Mouse (Mus musculus): ENCODE measurements around the gene Kansl1. TPM values are rescaled to one million over a fixed set of nuclear protein-coding genes. Genes with fewer than 3 reads are reported as not detected.

Kansl1 gene
- polyA plus RNA-seq, 1 experiment, result 15.6 TPM

DNA sequence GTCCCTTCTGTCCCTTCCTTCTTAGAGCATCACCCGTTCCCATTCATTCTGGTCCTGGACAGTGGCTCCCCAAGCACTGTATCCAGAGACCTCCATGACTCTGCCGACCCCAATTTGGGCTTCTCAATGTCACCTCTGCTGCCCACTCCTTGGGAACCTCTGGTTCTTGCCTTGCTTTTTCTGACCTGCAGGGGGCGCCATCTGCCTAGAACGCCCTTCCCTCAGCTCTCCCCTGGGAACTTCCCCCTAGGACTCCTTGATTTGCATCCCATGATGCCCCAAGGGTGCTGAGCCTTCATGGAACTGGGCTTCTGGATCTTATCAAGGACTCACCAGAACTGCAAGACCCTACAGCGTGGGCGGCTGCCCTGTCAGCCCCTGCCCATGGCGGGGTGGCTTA is 157.0 kb downstream of the Kansl1 start:
- H3K36me3 ChIP-seq (ENCODE audit: control insufficient read depth, insufficient read depth), result no peaks in the 10 kb centered on the region
- TF ChIP-seq MYOG (IDR thresholded peaks at IDR 0.05; ENCODE audit: control insufficient read depth in 1 of 3, insufficient read depth in 1 of 3, insufficient read length in 2 of 3, low read depth in 2 of 3), result no peak
- no peak overlapping the region for H3K4me3 ChIP-seq
- H3ac ChIP-seq (ENCODE audit: control insufficient read depth, insufficient read length), result no peak overlapping the region
- H3K27me3 ChIP-seq (ENCODE audit: control insufficient read depth, insufficient read depth, insufficient read length), result no peaks in the 10 kb centered on the region
- no peaks in the 10 kb centered on the region for H3K79me2 ChIP-seq (ENCODE audit: control insufficient read depth, insufficient read depth)
- no peak overlapping the region for H3K4me2 ChIP-seq (ENCODE audit: low read depth)

DNA sequence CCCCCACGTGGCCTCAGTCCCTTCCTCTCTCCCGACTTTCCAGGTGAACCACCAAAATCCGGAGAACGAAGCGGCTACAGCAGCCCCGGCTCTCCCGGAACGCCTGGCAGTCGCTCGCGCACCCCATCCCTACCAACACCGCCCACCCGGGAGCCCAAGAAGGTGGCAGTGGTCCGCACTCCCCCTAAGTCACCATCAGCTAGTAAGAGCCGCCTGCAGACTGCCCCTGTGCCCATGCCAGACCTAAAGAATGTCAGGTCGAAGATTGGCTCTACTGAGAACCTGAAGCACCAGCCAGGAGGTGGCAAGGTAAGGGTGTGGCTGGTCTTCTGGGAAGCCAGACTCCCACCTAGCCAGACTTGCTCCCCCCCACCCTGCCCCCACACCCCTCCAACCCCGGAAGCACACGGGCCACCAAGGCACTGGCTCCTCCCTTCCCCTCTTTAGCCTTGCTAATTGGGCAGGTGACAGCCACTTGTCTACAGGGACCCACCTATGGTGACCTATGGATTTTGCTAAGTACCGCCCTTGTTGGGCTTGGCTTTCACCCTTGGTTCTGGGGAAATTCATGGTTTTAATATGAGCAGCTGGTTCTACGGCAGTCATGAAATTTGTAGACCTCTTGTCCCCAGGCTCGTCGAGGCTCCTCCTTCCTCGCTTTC is 158.3 kb downstream of the Kansl1 start:
- Histone ChIP-seq H3K79me2 (ENCODE audit: control insufficient read depth, insufficient read depth) (no peaks in the 10 kb centered on the region), H3K27me3 (ENCODE audit: control insufficient read depth, insufficient read depth, insufficient read length) (no peaks in the 10 kb centered on the region), H3K4me3 (no peak overlapping the region), H3K36me3 (ENCODE audit: control insufficient read depth, insufficient read depth) (no peaks in the 10 kb centered on the region), H3ac (ENCODE audit: control insufficient read depth, insufficient read length) (no peak overlapping the region), H3K4me2 (ENCODE audit: low read depth) (no peak overlapping the region)
- TF ChIP-seq POLR2A (IDR thresholded peaks at IDR 0.05; ENCODE audit: insufficient read length, low read depth) (no peak), TCF3 (IDR thresholded peaks at IDR 0.05; ENCODE audit: insufficient read length, low read depth) (no peak), SRF (IDR thresholded peaks at IDR 0.05; ENCODE audit: control insufficient read depth, insufficient read length, low read depth) (no peak)

DNA sequence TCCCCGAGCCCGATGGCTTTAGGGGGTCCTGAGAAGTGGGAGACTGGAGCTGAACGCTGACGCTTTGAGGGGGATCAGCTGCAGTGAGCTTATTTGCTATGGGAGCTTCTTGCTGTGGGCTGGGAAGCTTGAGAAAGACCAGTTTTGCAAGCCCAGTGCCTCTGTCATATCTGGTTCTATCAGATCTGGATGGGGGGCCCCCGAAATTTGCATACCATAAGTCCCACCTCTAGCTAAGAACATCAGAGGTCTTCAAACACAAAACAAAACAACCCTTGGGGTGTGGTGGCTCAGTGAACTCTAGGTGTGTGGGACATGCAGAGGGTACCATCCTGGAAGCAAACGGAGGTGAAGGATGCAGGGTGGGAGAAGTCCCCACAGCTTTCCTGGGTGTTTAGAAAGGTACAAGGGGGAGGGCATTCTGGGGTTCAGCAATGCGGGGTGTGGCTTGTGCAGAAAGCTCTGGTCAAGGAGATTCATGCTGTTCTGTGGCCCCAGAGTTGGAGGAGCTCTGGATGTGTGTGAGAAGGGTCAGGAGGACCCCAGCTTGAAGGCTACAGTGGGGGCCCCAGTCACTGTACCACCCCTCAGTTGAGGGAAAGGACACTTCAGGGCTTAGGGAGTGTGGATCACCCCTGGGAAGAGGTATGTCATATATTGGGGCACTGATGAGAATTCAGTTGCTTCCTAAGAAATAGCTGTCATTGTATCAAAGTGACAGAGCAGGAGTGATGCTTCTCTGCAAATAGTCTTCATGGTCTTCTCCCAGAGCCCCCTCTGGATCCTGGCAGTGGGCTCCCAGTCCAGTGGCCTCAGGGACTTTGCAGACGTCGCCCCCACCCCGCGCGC is 159.1 kb downstream of the Kansl1 start:
- H3K4me3 ChIP-seq, result no peak overlapping the region
- TF ChIP-seq TCF12 (IDR thresholded peaks at IDR 0.05; ENCODE audit: insufficient read depth, poor library complexity, severe bottlenecking) (no peak), SRF (IDR thresholded peaks at IDR 0.05; ENCODE audit: control insufficient read depth, insufficient read length, low read depth) (no peak), CEBPB (IDR thresholded peaks at IDR 0.05; ENCODE audit: insufficient read depth, poor library complexity, severe bottlenecking) (no peak), E2F4 (IDR thresholded peaks at IDR 0.05; ENCODE audit: insufficient read depth) (no peak), USF1 (IDR thresholded peaks at IDR 0.05; ENCODE audit: low read depth) (no peak), MAX (IDR thresholded peaks at IDR 0.05; ENCODE audit: low read depth) (no peak), POLR2A (IDR thresholded peaks at IDR 0.05; ENCODE audit: insufficient read length, low read depth) (no peak), POLR2AphosphoS2 (IDR thresholded peaks at IDR 0.05; ENCODE audit: insufficient read length, low read depth) (no peak), REST (IDR thresholded peaks at IDR 0.05; ENCODE audit: insufficient read depth, insufficient read length) (no peak), TCF3 (IDR thresholded peaks at IDR 0.05; ENCODE audit: insufficient read length, low read depth) (no peak), MYOG (IDR thresholded peaks at IDR 0.05; ENCODE audit: control insufficient read depth in 1 of 3, insufficient read depth in 1 of 3, insufficient read length in 2 of 3, low read depth in 2 of 3) (no peak), MYOD1 (IDR thresholded peaks at IDR 0.05; ENCODE audit: control insufficient read depth in 1 of 3, insufficient read length in 2 of 3, low read depth in 2 of 3) (no peak)
- H3ac ChIP-seq (ENCODE audit: control insufficient read depth, insufficient read length), result no peak overlapping the region
- H3K27me3 ChIP-seq (ENCODE audit: control insufficient read depth, insufficient read depth, insufficient read length), result no peaks in the 10 kb centered on the region
- no peak overlapping the region for H3K4me2 ChIP-seq (ENCODE audit: low read depth)
- H3K79me2 ChIP-seq (ENCODE audit: control insufficient read depth, insufficient read depth), result no peaks in the 10 kb centered on the region
- no peaks in the 10 kb centered on the region for H3K36me3 ChIP-seq (ENCODE audit: control insufficient read depth, insufficient read depth)

DNA sequence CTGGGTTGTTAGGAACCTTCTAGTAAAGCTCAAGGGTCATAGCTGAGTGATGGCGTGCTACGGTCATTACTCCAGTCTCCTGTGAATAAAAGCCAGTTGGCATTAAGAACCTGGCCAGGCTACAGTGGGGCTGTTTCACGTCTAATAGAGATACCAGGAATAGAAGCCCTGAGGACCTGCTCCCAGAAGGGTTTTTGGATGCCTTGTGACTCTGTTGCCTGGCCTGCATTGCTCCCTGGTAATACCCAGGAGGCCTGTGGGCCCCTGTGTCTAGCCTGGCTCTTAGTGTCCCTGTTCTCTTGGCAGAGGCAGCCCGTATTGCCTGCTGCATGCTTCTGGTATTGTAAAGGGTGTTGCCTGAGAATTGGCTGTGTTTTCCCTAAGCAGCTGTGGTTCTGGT is 161.5 kb downstream of the Kansl1 start:
- no peak overlapping the region for H3K4me2 ChIP-seq (ENCODE audit: low read depth)
- H3K36me3 ChIP-seq (ENCODE audit: control insufficient read depth, insufficient read depth), result no peaks in the 10 kb centered on the region
- no peaks in the 10 kb centered on the region for H3K27me3 ChIP-seq (ENCODE audit: control insufficient read depth, insufficient read depth, insufficient read length)
- H3K79me2 ChIP-seq (ENCODE audit: control insufficient read depth, insufficient read depth), result no peaks in the 10 kb centered on the region
- no peak for TF ChIP-seq SRF (IDR thresholded peaks at IDR 0.05; ENCODE audit: control insufficient read depth, insufficient read length, low read depth)
- peak in 1 of 3 experiments; percentile 5 for TF ChIP-seq MYOG (IDR thresholded peaks at IDR 0.05; ENCODE audit: control insufficient read depth in 1 of 3, insufficient read depth in 1 of 3, insufficient read length in 2 of 3, low read depth in 2 of 3)
- no peak for TF ChIP-seq POLR2AphosphoS2 (IDR thresholded peaks at IDR 0.05; ENCODE audit: insufficient read length, low read depth)
- H3K4me3 ChIP-seq, result no peak overlapping the region
- no peak overlapping the region for H3ac ChIP-seq (ENCODE audit: control insufficient read depth, insufficient read length)

DNA sequence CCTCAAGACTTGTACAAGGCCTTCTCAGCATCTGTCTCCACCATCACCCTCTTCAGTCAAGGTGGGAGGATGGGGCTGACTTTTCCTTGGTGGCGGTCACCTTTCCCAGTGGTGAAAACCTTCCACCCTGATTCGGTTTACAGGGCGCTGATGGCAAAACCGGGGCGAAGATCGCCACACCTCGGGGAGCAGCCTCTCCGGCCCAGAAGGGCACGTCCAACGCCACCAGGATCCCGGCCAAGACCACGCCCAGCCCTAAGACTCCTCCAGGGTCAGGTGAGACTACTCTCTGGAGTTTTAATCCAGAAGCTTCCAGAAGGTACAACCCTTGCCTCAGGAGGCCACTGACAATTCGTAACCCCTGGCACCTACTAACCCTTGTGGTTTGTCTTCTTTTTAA is 162.2 kb downstream of the Kansl1 start:
- H3ac ChIP-seq (ENCODE audit: control insufficient read depth, insufficient read length), result no peak overlapping the region
- no peak for TF ChIP-seq USF1 (IDR thresholded peaks at IDR 0.05; ENCODE audit: low read depth)
- TF ChIP-seq MAX (IDR thresholded peaks at IDR 0.05; ENCODE audit: low read depth), result no peak
- no peak for TF ChIP-seq POLR2A (IDR thresholded peaks at IDR 0.05; ENCODE audit: insufficient read length, low read depth)
- no peak for TF ChIP-seq MYOG (IDR thresholded peaks at IDR 0.05; ENCODE audit: control insufficient read depth in 1 of 3, insufficient read depth in 1 of 3, insufficient read length in 2 of 3, low read depth in 2 of 3)
- H3K36me3 ChIP-seq (ENCODE audit: control insufficient read depth, insufficient read depth), result no peaks in the 10 kb centered on the region
- no peak overlapping the region for H3K4me3 ChIP-seq
- no peaks in the 10 kb centered on the region for H3K27me3 ChIP-seq (ENCODE audit: control insufficient read depth, insufficient read depth, insufficient read length)
- H3K4me2 ChIP-seq (ENCODE audit: low read depth), result no peak overlapping the region
- H3K79me2 ChIP-seq (ENCODE audit: control insufficient read depth, insufficient read depth), result no peaks in the 10 kb centered on the region
